Mouse (Mus musculus) cortical plate, adult 2 months (tissue): ENCODE measurements around the gene Nipal4. TPM values are rescaled to one million over a fixed set of nuclear protein-coding genes. Genes with fewer than 3 reads are reported as not detected.

Experiments
- H3K27ac ChIP-seq: fragments of 200-500 bp; 2 replicates; pipeline ENCODE4 v1.5.1; 2012; ENCODE audit warnings: low read length, control low read depth, inconsistent platforms; ENCODE audit not compliant: insufficient read depth
- H3K4me1 ChIP-seq: fragments of 200-500 bp; 2 replicates; pipeline ENCODE4 v1.6.1; 2011; ENCODE audit warnings: low read length; ENCODE audit not compliant: control insufficient read depth, insufficient read depth
- H3K4me3 ChIP-seq: fragments of 200-500 bp; 2 replicates; pipeline ENCODE4 v1.5.1; 2011; ENCODE audit warnings: mild to moderate bottlenecking, low read length, control low read depth; ENCODE audit not compliant: insufficient read depth
- CTCF ChIP-seq: fragments of 200-500 bp; IDR thresholded peaks from 2 replicates; pipeline ENCODE4 v1.5.1; 2011; ENCODE audit warnings: mild to moderate bottlenecking, control low read depth, low read length; ENCODE audit not compliant: insufficient read depth; ENCODE audit errors: extremely low read depth
- POLR2A ChIP-seq: fragments of 200-500 bp; IDR thresholded peaks from 2 replicates; pipeline ENCODE4 v1.6.1; 2011; ENCODE audit warnings: mild to moderate bottlenecking, low read length, control low read depth; ENCODE audit not compliant: insufficient read depth; ENCODE audit errors: extremely low read depth
- polyA plus RNA-seq: library from polyadenylated mRNA; depleted of rRNA; stranded (reverse); fragments of >200 nt; gene quantifications from 2 replicates; pipeline ENCODE4 v1.2.3, GENCODE M21; 2012; rRNA removed

The Nipal4 gene
- polyA plus RNA-seq, 1 experiment, result 4.9 TPM

- Histone ChIP-seq H3K4me3 (no peak overlapping the region), H3K4me1 (no peaks in the 10 kb centered on the region), H3K27ac (no peak overlapping the region)
- no peak for TF ChIP-seq POLR2A
- TF ChIP-seq CTCF, result no peak
These were observed 59.3 kb downstream of the Nipal4 start for GRCm38 (mm10) chr11:46107046-46107445.

GRCm38 (mm10) chr11:46102107-46102506 lies 64.2 kb downstream of the Nipal4 start:
- H3K4me3 ChIP-seq, result no peak overlapping the region
- TF ChIP-seq POLR2A, result no peak
- TF ChIP-seq CTCF, result no peak
- no peaks in the 10 kb centered on the region for H3K4me1 ChIP-seq
- no peak overlapping the region for H3K27ac ChIP-seq

Other genes with a start within 250 kb of the Nipal4 start
- 11.7 and 12.3 TPM in 2 replicates for gene Lsm11, start 221.6 kb downstream of the Nipal4 start, polyA plus RNA-seq
- gene Thg1l, start 211.0 kb downstream of the Nipal4 start, polyA plus RNA-seq, result 8.2 and 8.4 TPM in 2 replicates
- 0.04 and 0.08 TPM in 2 replicates for gene Sox30, start 186.2 kb downstream of the Nipal4 start, polyA plus RNA-seq
- 6.8 and 11.1 TPM in 2 replicates for gene Gm12166, start 114.2 kb downstream of the Nipal4 start, polyA plus RNA-seq
- 9.6 and 9.9 TPM in 2 replicates for gene Adam19, start 110.5 kb downstream of the Nipal4 start, polyA plus RNA-seq
- 0.61 and 0.96 TPM in 2 replicates for gene Fndc9, start 69.0 kb upstream of the Nipal4 start, polyA plus RNA-seq
- 273 and 275 TPM in 2 replicates for gene Cyfip2, start 146.4 kb upstream of the Nipal4 start, polyA plus RNA-seq
- gene Itk, start 223.0 kb upstream of the Nipal4 start, polyA plus RNA-seq, result 0.23 and 0.28 TPM in 2 replicates
- gene Fam71b, start 230.1 kb upstream of the Nipal4 start, polyA plus RNA-seq, result not detected in 2 replicates